Mouse (Mus musculus): ENCODE results near the gene Pla2g4f.

The Pla2g4f gene

GRCm38 (mm10) chr2:120313976-120314375 is at the start of gene Pla2g4f:
TSS of gene Pla2g4f (minus strand) at chr2:120314165.
- no peak for DNase-seq

- DNase-seq: peak; percentile 27
Measured at GRCm38 (mm10) chr2:120360425-120360824, 46.5 kb upstream of the Pla2g4f start.

DNA sequence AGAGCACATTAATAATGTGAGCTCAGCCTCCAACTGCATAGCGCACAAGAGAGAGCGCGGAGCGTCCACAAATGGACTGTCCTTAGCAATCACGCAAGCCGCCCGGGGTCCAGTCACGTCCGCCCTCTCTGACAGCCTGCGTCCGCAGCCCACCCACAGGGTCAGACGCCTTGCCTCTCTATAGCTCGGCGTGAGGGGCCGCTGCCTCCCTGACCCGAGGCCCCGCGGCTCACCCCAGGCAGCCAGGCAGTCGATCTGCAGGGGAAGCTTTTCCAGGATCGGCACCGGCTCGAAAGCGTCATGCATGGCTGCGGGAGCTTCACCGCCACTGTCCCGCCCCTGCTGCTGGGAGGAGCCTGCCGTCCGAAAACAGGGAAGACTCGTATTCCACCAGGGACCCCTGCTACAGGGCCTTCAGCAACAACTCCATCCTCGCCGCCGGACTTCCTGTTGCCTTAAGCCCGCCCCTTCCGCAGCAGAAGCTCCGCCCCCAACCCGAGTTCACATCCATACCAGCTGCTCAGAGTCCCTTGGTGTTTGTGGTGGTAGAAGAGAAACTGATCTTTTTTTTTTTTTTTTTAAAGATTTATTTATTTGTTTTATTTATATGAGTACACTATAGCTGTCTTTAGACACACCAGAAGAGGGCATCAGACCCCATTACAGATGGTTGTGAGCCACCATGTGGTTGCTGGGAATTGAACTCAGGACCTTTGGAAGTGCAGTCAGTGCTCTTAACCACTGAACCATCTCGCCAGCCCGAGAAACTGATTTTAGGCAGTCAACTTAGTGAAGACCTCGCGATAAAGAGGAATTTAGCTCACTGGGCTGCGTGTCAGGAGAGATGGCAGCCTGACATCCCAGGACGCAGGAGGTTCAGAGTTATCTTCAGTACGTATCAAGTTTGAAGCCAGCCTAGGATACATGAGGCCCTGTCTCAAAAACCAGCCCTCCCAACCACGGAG is 39.0 kb upstream of the Pla2g4f start, which contains the start of gene Vps39:
Vps39 (minus strand) TSS at position 456 of the 965 bp plus-strand sequence.
- peak; percentile 99 for DNase-seq

DNA sequence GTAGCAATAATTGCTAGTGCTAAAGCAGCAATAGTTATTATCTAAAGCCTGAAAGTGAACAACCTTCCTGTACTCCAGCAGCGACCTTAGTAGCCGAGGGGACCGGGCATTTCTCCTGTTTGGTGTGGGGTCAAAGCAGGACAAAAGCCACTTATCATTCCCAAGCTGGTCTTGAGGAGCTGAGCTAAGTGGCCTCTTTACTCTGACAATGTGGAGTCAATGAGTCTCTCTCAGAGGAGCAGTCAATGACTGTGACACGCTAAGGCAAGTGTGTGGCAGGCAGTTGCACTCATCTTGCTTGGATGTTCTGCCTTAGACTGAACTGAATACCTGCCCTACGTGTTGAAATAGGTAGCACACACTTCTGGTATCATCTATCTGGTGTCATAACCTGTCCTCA is 37.4 kb upstream of the Pla2g4f start:
- DNase-seq: peak; percentile 64

GRCm38 (mm10) chr2:120348120-120348519 is 34.2 kb upstream of the Pla2g4f start:
- DNase-seq: peak; percentile 97

GRCm38 (mm10) chr2:120341741-120342140 is 27.8 kb upstream of the Pla2g4f start:
- DNase-seq: peak; percentile 39

- no peak for DNase-seq
Measured at GRCm38 (mm10) chr2:120337886-120338285, 23.9 kb upstream of the Pla2g4f start.

- DNase-seq: no peak
Measured at GRCm38 (mm10) chr2:120331575-120331974, 17.6 kb upstream of the Pla2g4f start.

DNA sequence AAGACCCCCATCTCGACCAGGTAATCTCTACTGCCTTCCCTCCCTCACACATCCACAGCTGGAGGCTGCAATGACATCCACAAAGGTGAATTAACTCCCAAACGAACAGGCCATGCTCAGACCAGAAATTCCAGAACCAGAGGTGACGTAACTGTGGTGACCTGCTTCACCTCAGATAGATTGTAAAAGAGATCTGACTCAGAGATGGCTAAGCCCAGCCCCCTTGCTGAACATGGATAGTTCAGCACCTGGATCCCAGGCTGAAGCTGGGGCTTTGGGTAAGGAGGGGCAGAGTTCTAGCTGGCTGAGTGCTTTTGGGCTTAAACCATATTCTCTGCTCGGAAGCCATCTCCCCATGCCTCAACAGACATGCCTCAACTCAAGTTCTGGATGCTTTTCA is 1.1 kb upstream of the Pla2g4f start:
- DNase-seq: no peak

DNA sequence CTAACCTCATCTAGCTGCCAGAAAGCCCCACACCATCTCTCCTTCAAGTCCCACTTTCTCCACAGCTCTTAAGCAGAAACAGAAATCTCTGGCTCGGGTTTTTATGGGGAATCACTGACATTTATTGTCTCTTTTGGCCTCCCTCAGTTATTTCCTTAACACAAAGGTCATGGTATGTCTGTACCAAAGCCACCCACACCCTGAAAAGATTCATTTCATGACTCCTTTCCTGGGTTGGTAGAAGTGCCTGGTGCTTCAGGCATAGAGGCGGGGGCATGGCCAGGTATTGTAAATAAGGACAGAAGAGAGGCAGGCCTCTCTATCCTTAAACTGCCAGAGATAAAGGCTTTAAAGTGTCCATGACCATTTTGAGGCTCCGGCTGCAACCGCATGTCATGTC is 522 bp upstream of the Pla2g4f start:
- DNase-seq: no peak

DNA sequence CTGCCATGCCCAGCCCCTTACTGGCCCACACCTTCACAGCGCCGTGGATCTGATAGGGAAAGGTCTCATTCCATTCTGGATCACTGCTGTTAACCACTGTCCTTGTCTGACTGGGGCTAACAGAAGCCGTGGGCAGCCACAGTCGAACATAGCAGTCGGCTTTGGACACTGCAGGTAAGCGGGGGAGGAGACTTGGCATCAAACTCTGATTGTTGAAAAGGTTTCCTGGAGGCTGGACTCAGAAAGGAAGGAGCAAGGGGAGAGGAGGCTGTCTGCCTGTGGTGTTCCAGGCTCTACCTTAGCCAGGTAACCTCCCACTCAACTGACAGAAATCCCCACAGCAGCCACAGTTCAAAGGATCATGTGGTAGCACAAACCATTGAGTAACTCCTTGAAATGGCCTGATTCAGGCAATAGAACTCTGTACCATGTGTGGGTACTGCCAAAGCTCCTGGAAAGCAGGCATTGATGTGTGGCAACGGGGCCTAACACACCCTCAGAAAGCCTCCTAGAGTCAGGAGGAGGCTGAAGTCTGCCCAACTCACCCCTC is 1.6 kb downstream of the Pla2g4f start:
- DNase-seq: no peak

GRCm38 (mm10) chr2:120304113-120304512 is 9.9 kb downstream of the Pla2g4f start:
- DNase-seq: no peak

DNA sequence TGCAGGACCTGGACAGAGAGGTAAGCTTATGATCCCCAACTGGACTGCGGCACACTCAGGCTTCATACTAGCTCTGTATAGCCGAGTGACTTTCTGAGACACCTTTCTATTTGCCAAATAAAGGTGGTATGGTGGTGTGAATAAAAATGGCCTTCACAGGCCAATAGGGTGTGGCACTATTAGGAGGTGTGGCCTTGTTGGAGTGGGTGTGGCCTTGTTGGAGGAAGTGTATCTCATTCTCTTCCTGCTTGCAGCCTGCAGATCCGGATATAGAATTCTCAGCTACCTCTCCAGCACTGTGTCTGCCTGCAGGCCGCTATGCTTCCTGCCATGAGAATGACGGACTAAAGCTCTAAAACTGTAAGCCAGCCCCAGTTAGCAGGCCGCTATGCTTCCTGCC is 12.9 kb downstream of the Pla2g4f start:
- DNase-seq: no peak

GRCm38 (mm10) chr2:120299866-120300265 is 14.1 kb downstream of the Pla2g4f start:
- DNase-seq: no peak

- DNase-seq: no peak
Measured at GRCm38 (mm10) chr2:120296160-120296559, 17.8 kb downstream of the Pla2g4f start.

- DNase-seq: no peak
Measured at GRCm38 (mm10) chr2:120291471-120292078, 22.4 kb downstream of the Pla2g4f start.

DNA sequence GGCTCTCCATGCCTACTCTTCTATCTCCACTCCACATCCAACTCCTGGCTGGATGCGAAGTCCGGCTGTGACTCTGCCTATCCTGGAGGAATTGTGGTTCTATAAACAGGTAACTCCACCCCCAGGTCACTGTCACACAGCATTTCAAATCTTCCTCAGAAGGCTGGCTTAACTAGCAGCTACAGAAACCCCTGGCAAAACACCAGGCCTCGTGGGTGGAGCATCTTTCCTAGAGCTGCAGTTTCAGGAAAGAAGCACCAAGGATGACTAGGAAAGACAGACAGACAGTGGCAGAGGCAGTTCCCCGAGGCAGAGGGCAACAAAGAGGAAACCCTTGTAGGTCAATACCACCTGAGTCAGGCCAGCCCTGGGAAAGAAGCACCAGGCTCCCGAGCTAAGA is 25.0 kb downstream of the Pla2g4f start, which contains the start of gene Pla2g4d:
Pla2g4d (minus strand) TSS at position 203 of the 400 bp plus-strand sequence.
- DNase-seq: no peak

GRCm38 (mm10) chr2:120288401-120288800 is 25.6 kb downstream of the Pla2g4f start:
- DNase-seq: no peak

- DNase-seq: no peak
Measured at GRCm38 (mm10) chr2:120285639-120286038, 28.3 kb downstream of the Pla2g4f start.

- no peak for DNase-seq
Measured at GRCm38 (mm10) chr2:120284705-120285104, 29.3 kb downstream of the Pla2g4f start.

GRCm38 (mm10) chr2:120284094-120284493 is 29.9 kb downstream of the Pla2g4f start:
- DNase-seq: no peak

DNA sequence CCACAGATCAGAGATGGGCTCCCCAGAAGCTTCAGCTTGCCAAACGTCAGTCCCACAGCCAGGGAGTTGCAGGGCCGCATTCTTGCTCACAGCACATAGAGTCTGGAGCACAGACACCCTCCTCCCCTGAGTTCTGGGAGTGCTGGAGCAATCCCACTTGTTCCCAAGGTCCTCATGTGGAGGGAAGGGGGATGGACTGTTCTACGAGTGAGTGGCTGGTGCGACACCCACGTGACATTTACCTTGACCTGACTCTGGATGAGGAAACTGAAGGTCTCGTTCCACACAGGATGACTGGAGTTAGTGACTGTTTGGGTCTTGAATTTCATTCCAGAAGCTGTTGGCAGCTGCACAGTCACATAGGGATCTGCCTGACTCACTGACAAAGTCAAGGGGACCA is 30.4 kb downstream of the Pla2g4f start:
- DNase-seq: no peak

DNA sequence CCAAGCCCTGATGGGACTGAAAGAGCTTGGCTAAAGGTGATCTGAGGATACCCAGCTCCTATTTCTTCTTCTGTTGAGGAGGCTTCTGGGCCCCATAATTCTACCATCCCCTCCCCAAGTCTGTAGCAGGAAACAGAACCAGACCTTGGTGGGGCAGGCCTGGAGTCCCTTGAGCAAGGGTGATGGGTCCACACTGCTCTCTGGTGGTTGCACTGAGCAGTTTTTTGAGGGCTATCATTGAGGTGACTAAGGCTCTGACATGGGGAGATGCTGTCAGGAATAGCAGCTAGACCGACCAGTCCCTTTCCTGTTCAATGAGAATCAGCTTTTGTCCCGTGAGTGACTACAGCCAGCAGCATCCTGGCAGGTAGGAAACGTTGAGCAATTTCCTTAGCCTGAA is 32.7 kb downstream of the Pla2g4f start:
- DNase-seq: no peak

DNA sequence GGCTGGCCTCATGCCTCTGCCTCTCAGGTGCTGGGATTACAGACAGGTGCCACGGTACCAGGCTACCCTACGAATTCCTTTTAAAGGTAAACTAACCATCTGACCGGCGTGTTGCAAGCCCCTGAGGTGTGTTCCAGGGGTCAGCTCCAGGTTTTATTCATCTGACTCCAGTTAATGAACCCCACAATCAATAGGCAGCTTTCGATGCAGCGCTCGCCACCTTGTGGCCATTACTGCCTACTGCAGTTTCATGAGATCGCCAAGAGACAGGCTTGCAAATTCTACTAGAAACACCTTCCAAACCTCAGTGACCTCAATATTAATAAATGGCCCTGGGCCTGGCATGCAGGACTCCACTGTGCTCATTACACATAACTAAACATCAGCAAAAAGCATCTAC is 34.0 kb downstream of the Pla2g4f start:
- DNase-seq: no peak

All from heart, adult 11 months (tissue).